Mouse (Mus musculus) erythroblast, embryonic 14.5 days (primary cell): ENCODE measurements around the gene Zkscan5. TPM values are rescaled to one million over a fixed set of nuclear protein-coding genes. Genes with fewer than 3 reads are reported as not detected.
"Not testable (repeated sequence)": the region's sequence is repeated elsewhere in the genome, so short reads cannot be mapped to it uniquely, and the experiment has no call there.

Source experiments
- H3K27me3 ChIP-seq: 2 replicates; pipeline ENCODE4 v1.6.1; 2012; ENCODE audit warnings: inconsistent platforms; ENCODE audit not compliant: control insufficient read depth
- H3K36me3 ChIP-seq: 2 replicates; pipeline ENCODE4 v1.6.1; 2012; ENCODE audit warnings: mild to moderate bottlenecking, inconsistent platforms; ENCODE audit not compliant: control insufficient read depth
- H3K4me1 ChIP-seq: 2 replicates; pipeline ENCODE4 v1.6.1; 2012; ENCODE audit warnings: inconsistent platforms; ENCODE audit not compliant: control insufficient read depth
- H3K4me3 ChIP-seq: replicated peaks from 2 replicates; pipeline ENCODE3; 2012; ENCODE audit warnings: moderate library complexity, mild to moderate bottlenecking, inconsistent platforms
- H3K9me3 ChIP-seq: 2 replicates; pipeline ENCODE4 v1.6.1; 2012; ENCODE audit warnings: low read length, inconsistent platforms, mixed read lengths; ENCODE audit not compliant: control insufficient read depth
- GATA1 ChIP-seq: IDR thresholded peaks from 2 replicates; pipeline ENCODE4 v1.6.1; 2012; ENCODE audit warnings: low read length, inconsistent platforms, mixed read lengths
- TAL1 ChIP-seq: IDR thresholded peaks from 3 replicates; pipeline ENCODE4 v1.6.1; 2012; ENCODE audit warnings: low read length, inconsistent platforms, mixed read lengths
- polyA plus RNA-seq: library from polyadenylated mRNA; stranded (reverse); fragments of >175 nt; gene quantifications from 2 replicates; pipeline ENCODE4 v1.2.3, GENCODE M21; 2012

The Zkscan5 gene
- polyA plus RNA-seq, 1 experiment = 0.13 TPM

DNA sequence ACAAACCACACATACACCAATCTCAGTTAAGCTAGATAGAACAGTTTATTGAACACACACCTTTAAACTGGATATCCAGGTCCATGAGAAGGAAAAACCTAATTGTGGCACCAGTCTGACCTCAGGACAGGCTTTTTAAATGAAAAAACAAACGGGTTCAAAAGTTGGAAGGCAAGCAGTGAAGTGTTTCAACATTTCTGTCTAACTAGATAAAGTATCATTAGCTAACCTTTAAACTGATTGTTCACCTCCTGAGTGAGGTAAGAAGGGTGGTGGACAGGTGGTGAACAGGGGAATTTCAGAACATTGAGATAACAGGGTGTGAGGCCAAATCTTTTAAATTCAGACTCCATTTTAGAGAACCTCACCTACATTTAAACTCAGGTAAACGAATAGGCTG is 22.1 kb downstream of the Zkscan5 start:
- Histone ChIP-seq H3K4me3 (no peak overlapping the region), H3K36me3 (peaks cover 6% of the 10 kb centered on the region), H3K4me1 (peaks cover 13% of the 10 kb centered on the region), H3K9me3 (no peaks in the 10 kb centered on the region), H3K27me3 (no peaks in the 10 kb centered on the region)
- TF ChIP-seq GATA1 = no peak
- no peak for TF ChIP-seq TAL1

DNA sequence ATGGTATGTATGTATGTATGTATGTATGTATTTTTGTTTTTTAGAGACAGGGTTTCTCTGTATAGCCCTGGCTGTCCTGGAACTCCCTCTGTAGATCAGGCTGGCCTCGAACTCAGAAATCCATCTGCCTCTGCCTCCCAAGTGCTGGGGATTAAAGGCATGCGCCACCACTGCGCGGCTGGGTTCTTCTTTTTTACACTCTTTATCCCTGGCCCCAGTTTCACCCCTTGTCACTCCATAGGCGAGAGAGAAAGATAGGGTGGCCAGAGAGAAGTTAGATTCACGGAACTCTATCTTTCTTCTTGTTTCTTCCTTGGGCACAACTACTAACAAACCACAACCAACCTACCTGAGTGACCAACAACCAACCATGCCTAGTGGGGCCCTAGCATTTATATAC is 24.9 kb downstream of the Zkscan5 start:
- not testable (repeated sequence) for H3K27me3 ChIP-seq, H3K9me3 ChIP-seq, H3K4me3 ChIP-seq
- Histone ChIP-seq H3K4me1 (peaks cover 29% of the 10 kb centered on the region), H3K36me3 (peaks cover 13% of the 10 kb centered on the region)

DNA sequence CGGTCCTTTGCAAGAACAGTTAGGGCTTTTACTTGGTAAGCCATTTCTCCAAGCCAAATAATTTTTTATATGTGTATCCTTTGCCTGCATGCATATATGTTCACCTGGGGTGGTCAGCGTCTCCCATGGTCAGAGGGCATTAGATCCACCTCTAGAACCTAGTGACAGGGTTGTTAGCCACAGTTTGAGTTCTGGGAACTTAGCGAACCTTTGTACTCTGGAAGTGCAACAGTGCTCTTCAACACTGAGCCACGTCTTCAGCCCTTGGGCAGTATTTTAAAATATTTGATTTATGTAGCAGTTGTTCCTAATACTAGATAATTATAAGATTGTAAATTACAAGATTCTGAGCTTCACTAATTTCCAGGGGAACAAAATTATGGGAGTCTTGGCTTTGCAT is 26.3 kb downstream of the Zkscan5 start:
- Histone ChIP-seq H3K36me3 (peaks cover 26% of the 10 kb centered on the region), H3K4me1 (peaks cover 29% of the 10 kb centered on the region), H3K4me3 (peak overlapping the region; percentile 73), H3K9me3 (no peaks in the 10 kb centered on the region), H3K27me3 (no peaks in the 10 kb centered on the region)
- no peak for TF ChIP-seq TAL1
- no peak for TF ChIP-seq GATA1

DNA sequence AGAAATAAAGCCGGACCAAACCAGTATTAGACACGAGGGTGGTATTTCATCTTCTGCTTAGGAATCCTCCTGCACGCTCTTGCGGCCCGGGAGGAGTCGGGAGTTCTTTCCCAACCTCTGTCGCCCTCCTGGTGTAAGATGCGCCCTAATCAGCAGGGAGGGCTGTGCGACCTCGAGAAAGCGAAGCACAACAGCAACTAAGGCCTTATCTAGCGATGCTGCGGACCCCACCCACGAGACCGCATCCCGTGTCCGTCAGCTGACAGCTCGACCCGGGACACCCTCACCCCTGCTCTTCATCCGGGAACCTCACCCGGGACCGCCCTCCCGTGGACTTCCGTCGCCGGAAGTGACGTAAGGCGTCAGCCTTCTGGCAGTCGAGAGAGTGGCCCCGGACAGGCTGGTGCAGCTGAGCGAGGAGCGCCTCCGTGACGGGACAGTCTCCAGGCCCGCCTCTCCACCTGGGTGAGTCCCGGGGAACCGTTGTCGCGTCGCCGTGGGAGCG is 27.1 kb downstream of the Zkscan5 start, which contains the start of gene Zfp655:
Gene Zfp655, plus strand, starts transcription at position 349 of the 505 bp plus-strand sequence.
- peaks cover 29% of the 10 kb centered on the region for H3K4me1 ChIP-seq
- H3K27me3 ChIP-seq = no peaks in the 10 kb centered on the region
- no peak; the same call in 1 of the 2 replicates for TF ChIP-seq GATA1
- no peak for TF ChIP-seq TAL1
- no peaks in the 10 kb centered on the region for H3K9me3 ChIP-seq
- peaks cover 34% of the 10 kb centered on the region for H3K36me3 ChIP-seq
- peak within 1 kb of the TSS; percentile 73 for H3K4me3 ChIP-seq

DNA sequence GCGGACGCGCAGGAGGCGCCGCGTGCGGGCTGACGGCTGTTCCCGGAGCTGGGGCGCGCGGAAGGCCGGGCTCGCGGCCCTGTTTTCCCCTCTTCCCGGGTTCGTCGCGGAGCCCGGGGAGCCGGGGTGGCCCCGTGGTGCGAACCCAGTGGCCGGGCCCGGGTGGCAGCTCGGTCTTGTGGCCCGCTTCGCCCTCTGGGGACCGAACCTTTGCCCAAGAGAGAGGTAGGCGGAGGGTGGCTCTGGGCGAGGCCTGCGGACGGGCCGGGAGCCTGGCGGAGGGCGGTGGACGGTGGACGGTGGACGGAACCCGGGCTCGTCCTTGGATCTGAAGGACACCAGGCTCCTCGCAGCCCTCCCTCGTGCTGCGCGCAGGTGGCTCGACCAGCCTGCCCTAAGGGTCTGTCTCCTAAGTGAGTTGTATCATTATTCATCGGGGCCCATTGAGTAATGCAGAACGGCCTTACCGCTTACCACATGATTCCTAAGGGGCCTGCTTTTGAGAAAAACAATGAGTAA is 27.6 kb downstream of the Zkscan5 start:
- H3K27me3 ChIP-seq = no peaks in the 10 kb centered on the region
- H3K4me3 ChIP-seq = peak overlapping the region; percentile 73
- no peaks in the 10 kb centered on the region for H3K9me3 ChIP-seq
- peaks cover 29% of the 10 kb centered on the region for H3K4me1 ChIP-seq
- H3K36me3 ChIP-seq = peaks cover 39% of the 10 kb centered on the region
- no peak for TF ChIP-seq GATA1
- TF ChIP-seq TAL1 = no peak

DNA sequence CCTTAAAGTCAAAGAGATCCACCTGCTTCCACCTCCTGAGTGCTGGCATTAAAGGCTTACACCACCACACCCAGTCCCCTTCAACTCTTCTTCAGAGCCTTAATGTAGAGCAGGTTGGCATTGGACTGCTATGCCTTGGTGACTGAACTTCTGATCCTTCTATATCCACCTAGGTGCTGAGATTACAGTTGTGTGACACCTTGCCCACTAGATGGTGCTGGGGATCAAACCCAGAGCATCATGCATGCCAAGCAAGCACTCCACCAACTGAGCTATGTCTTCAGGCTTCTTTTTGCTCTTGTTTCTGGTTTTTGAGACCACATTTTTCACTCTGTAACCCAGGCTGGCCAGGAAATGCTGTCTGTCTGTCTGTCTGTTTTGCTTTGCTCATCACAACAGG is 30.3 kb downstream of the Zkscan5 start:
- peaks cover 64% of the 10 kb centered on the region for H3K36me3 ChIP-seq
- H3K4me3 ChIP-seq = no peak overlapping the region
- peaks cover 27% of the 10 kb centered on the region for H3K4me1 ChIP-seq
- TF ChIP-seq GATA1 = no peak
- H3K9me3 ChIP-seq = no peaks in the 10 kb centered on the region
- no peaks in the 10 kb centered on the region for H3K27me3 ChIP-seq

DNA sequence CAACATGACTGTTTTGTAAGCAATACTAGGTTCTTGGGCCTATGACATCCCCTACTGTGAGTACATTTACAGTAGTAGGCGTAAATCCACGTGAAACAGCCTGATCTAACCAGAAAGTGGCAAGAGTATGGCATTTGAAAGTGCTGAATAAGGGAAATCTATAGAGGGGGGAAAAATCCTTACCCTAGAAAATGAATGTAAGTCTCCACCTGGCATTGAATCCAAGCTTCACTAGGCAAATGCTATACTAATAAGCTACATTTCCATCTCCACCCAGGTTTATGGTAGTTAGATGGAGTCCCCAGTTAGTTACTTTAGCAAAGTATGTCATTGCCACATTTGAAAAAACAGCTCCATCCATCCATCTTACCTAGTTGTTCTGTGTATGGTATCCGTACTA is 45.2 kb downstream of the Zkscan5 start:
- no peaks in the 10 kb centered on the region for H3K27me3 ChIP-seq
- H3K4me3 ChIP-seq = no peak overlapping the region
- peaks cover 65% of the 10 kb centered on the region for H3K36me3 ChIP-seq
- H3K9me3 ChIP-seq = peaks cover 2% of the 10 kb centered on the region
- no peaks in the 10 kb centered on the region for H3K4me1 ChIP-seq
- TF ChIP-seq TAL1 = no peak
- TF ChIP-seq GATA1 = no peak

Other genes starting within 250 kb of the Zkscan5 start
- 0.01 TPM in 2 replicates for gene Smurf1, start 238.7 kb upstream of the Zkscan5 start, polyA plus RNA-seq
- gene Gm4871, start 171.8 kb upstream of the Zkscan5 start, polyA plus RNA-seq = not detected in 2 replicates
- gene 1700018F24Rik, start 161.6 kb upstream of the Zkscan5 start, polyA plus RNA-seq = not detected in 2 replicates
- gene Arpc1a, start 120.7 kb upstream of the Zkscan5 start, polyA plus RNA-seq = 2.7 and 3.0 TPM in 2 replicates
- not detected in 2 replicates for gene Kpna7, start 120.5 kb upstream of the Zkscan5 start, polyA plus RNA-seq
- gene Arpc1b, start 90.3 kb upstream of the Zkscan5 start, polyA plus RNA-seq = 5.7 and 6.2 TPM in 2 replicates
- 23.4 and 39.5 TPM in 2 replicates for gene Pdap1, start 64.3 kb upstream of the Zkscan5 start, polyA plus RNA-seq
- gene Bud31, start 64.2 kb upstream of the Zkscan5 start, polyA plus RNA-seq = 2.2 and 3.0 TPM in 2 replicates
- gene Ptcd1, start 37.5 kb upstream of the Zkscan5 start, polyA plus RNA-seq = 1.1 and 1.3 TPM in 2 replicates
- gene Cpsf4, start 37.3 kb upstream of the Zkscan5 start, polyA plus RNA-seq = 7.8 and 8.9 TPM in 2 replicates
- gene Atp5j2, start 12.5 kb upstream of the Zkscan5 start, polyA plus RNA-seq = 8.3 and 21.1 TPM in 2 replicates
- 1.3 and 2.0 TPM in 2 replicates for gene Zkscan14, start 2.7 kb upstream of the Zkscan5 start, polyA plus RNA-seq
- gene Zfp655, start 27.2 kb downstream of the Zkscan5 start, polyA plus RNA-seq = 0.87 and 1.1 TPM in 2 replicates
- 1.3 and 1.7 TPM in 2 replicates for gene Zscan25, start 75.9 kb downstream of the Zkscan5 start, polyA plus RNA-seq
- gene Cyp3a57, start 140.7 kb downstream of the Zkscan5 start, polyA plus RNA-seq = not detected in 2 replicates